Comparison of ENCODE assay signal across 8 mouse cellular contexts in genomic region chr1:156473961-156474503, GRCm38 (mm10). TPM values are rescaled to one million over a fixed set of nuclear protein-coding genes. Genes with fewer than 3 reads are reported as not detected.
DNase-seq lines count a peak whose midpoint lies in the region; ATAC-seq and TF ChIP-seq lines count a peak whose summit lies in the region.

Gene Soat1 (minus strand): TSS chr1:156474331.

- peak; percentile 42 for ATAC-seq in erythroid progenitor cell, adult 5-6 weeks (replicated peaks; ENCODE audit: low FRiP score, poor library complexity, severe bottlenecking)
- ATAC-seq in heart, embryonic 13.5 days (ENCODE audit: extremely low read depth, insufficient number of reproducible peaks, low FRiP score, low TSS enrichment) = peak; percentile 80
- peak; percentile 95 for ATAC-seq in liver, embryonic 12.5 days
- peak; percentile 93 for ATAC-seq in stomach, embryonic 15.5 days (ENCODE audit: insufficient read depth, low FRiP score, low read depth)

- peaks cover 38% of the 10 kb centered on the region for H3K79me3 ChIP-seq in C2C12 (ENCODE audit: low read depth)

- no peak for TF ChIP-seq CTCF in C2C12 (IDR thresholded peaks at IDR 0.05; ENCODE audit: control insufficient read depth, insufficient read depth, insufficient read length)
- TF ChIP-seq CTCF in brain, embryonic 14.5 days (IDR thresholded peaks at IDR 0.05; ENCODE audit: borderline replicate concordance, extremely low read depth, insufficient read depth, insufficient read length) = no peak

- peaks cover 51% of the 10 kb centered on the region for H3K79me2 ChIP-seq in C2C12 (ENCODE audit: control insufficient read depth, insufficient read depth)

- peak within 1 kb of the TSS; percentile 88 for H3ac ChIP-seq in C2C12 (ENCODE audit: control insufficient read depth, insufficient read length, low read depth)

- H3K4me1 ChIP-seq in heart, embryonic 13.5 days = peaks cover 36% of the 10 kb centered on the region
- peaks cover 48% of the 10 kb centered on the region for H3K4me1 ChIP-seq in liver, embryonic 12.5 days
- 0 out of 2 replicates have a peak, but pooled peaks cover 6% of the 10 kb centered on the region for H3K4me1 ChIP-seq in stomach, embryonic 15.5 days

- WGBS in heart, embryonic 13.5 days = under 1% methylated on average over 45 of the region's 46 CpGs
- WGBS in liver, embryonic 12.5 days (ENCODE audit: insufficient replicate concordance) = 3% methylated on average over 44 of the region's 46 CpGs
- under 1% methylated on average over 44 of the region's 46 CpGs for WGBS in stomach, embryonic 15.5 days

- H3K9me3 ChIP-seq in heart, embryonic 13.5 days = peaks cover 3% of the 10 kb centered on the region; the same call in 1 of the 2 replicates
- 0 out of 2 replicates have a peak, but pooled peaks cover 5% of the 10 kb centered on the region for H3K9me3 ChIP-seq in liver, embryonic 12.5 days (replicated peaks)
- 0 out of 2 replicates have a peak, but pooled peaks cover 5% of the 10 kb centered on the region for H3K9me3 ChIP-seq in stomach, embryonic 15.5 days

- TF ChIP-seq POLR2A in brain, embryonic 14.5 days (IDR thresholded peaks at IDR 0.05; ENCODE audit: borderline replicate concordance, extremely low read depth, insufficient read depth, insufficient read length, poor library complexity, severe bottlenecking) = peak; percentile 69; the same call in 1 of the 2 replicates

- H3K27ac ChIP-seq in heart, embryonic 13.5 days (replicated peaks) = peak within 1 kb of the TSS; percentile 89
- H3K27ac ChIP-seq in liver, embryonic 12.5 days = peak within 1 kb of the TSS; percentile 62; the same call in 1 of the 2 replicates
- H3K27ac ChIP-seq in stomach, embryonic 15.5 days = peak within 1 kb of the TSS; percentile 81

- H3K4me2 ChIP-seq in heart, embryonic 13.5 days = peak within 1 kb of the TSS; percentile 83
- H3K4me2 ChIP-seq in liver, embryonic 12.5 days = peak within 1 kb of the TSS; percentile 92
- H3K4me2 ChIP-seq in stomach, embryonic 15.5 days = peak within 1 kb of the TSS; percentile 58

- peak within 1 kb of the TSS; percentile 93 for H3K9ac ChIP-seq in heart, embryonic 13.5 days
- peak within 1 kb of the TSS; percentile 67 for H3K9ac ChIP-seq in liver, embryonic 12.5 days
- peak within 1 kb of the TSS; percentile 57 for H3K9ac ChIP-seq in stomach, embryonic 15.5 days

- peak; percentile 95 for DNase-seq in brain, embryonic 14.5 days (ENCODE audit: low read depth)
- DNase-seq in kidney, postnatal 10 days = peak; percentile 96
- peak; percentile 73 to 84 for DNase-seq in natural killer cell, adult 2 months (ENCODE audit: low spot score in 2 of 2)

- peak within 1 kb of the TSS; percentile 76 for H3K4me3 ChIP-seq in C2C12 (ENCODE audit: insufficient read depth, poor library complexity, severe bottlenecking)
- peak within 1 kb of the TSS; percentile 94 for H3K4me3 ChIP-seq in heart, embryonic 13.5 days
- peak within 1 kb of the TSS; percentile 68 for H3K4me3 ChIP-seq in liver, embryonic 12.5 days
- peak within 1 kb of the TSS; percentile 81 for H3K4me3 ChIP-seq in stomach, embryonic 15.5 days (replicated peaks)

- peaks cover 31% of the 10 kb centered on the region for H3K36me3 ChIP-seq in C2C12 (ENCODE audit: control insufficient read depth, insufficient read depth)
- peaks cover 7% of the 10 kb centered on the region for H3K36me3 ChIP-seq in heart, embryonic 13.5 days
- H3K36me3 ChIP-seq in liver, embryonic 12.5 days = no peaks in the 10 kb centered on the region; the same call in 1 of the 2 replicates
- H3K36me3 ChIP-seq in stomach, embryonic 15.5 days = 0 out of 2 replicates have a peak, but pooled peaks cover 2% of the 10 kb centered on the region

- H3K27me3 ChIP-seq in C2C12 (ENCODE audit: control insufficient read depth, insufficient read depth, insufficient read length) = no peaks in the 10 kb centered on the region
- no peaks in the 10 kb centered on the region; the same call in 1 of the 2 replicates for H3K27me3 ChIP-seq in heart, embryonic 13.5 days (replicated peaks)
- H3K27me3 ChIP-seq in liver, embryonic 12.5 days (replicated peaks) = peaks cover 19% of the 10 kb centered on the region
- no peaks in the 10 kb centered on the region for H3K27me3 ChIP-seq in stomach, embryonic 15.5 days (replicated peaks)

TF ChIP-seq in C2C12, 6 proteins besides CTCF, POLR2A, EP300 and RAD21:
- TF ChIP-seq USF1 (IDR thresholded peaks at IDR 0.05; ENCODE audit: low read depth) = no peak
- no peak for TF ChIP-seq FOSL1 (IDR thresholded peaks at IDR 0.05; ENCODE audit: insufficient read depth, low read length, poor library complexity, severe bottlenecking)

RNA-seq across cellular contexts. Expression of gene Soat1, which starts in this region (rescaled TPM):
- 72.5 TPM for polyA plus RNA-seq in C2C12 (2012; fragmentation: generic; extraction: Trizol)
- 13.0 and 13.4 TPM in 2 replicates for polyA plus RNA-seq in brain, embryonic 14.5 days (2012; rRNA removed)
- total RNA-seq in erythroid progenitor cell, adult 5-6 weeks (2015; ENCODE audit: low replicate concordance) = 13.3 and 15.1 TPM in 2 replicates
- total RNA-seq in erythroid progenitor cell, adult 5-6 weeks (2017; ENCODE audit: low replicate concordance) = 6.5 and 8.6 TPM in 2 replicates
- polyA plus RNA-seq in heart, embryonic 13.5 days (2015; fragmentation: Nextera tagmentation; extraction: Ambion mirVana) = 33.1 and 36.3 TPM in 2 replicates
- 19.5 and 24.3 TPM in 2 replicates for polyA plus RNA-seq in liver, embryonic 12.5 days (2016; fragmentation: Nextera tagmentation; extraction: Ambion mirVana)
- polyA plus RNA-seq in stomach, embryonic 15.5 days (2015; fragmentation: Nextera tagmentation; extraction: Ambion mirVana) = 51.5 and 52.8 TPM in 2 replicates

Comparison
In these comparisons a context has a peak if more than half of its experiments do, and no peak if none do; other contexts are left out.
1. Peak in every context shown above with its lines: DNase-seq, ATAC-seq, H3K4me3 ChIP-seq and H3K27ac ChIP-seq.
2. ATAC-seq: peak in every context shown above with its lines; median percentile 95 in liver, embryonic 12.5 days; 93 in stomach, embryonic 15.5 days; 80 in heart, embryonic 13.5 days; 42 in erythroid progenitor cell, adult 5-6 weeks.